Comparison of ENCODE assay signal across 13 mouse cellular contexts in genomic region chr7:34915555-34915954, GRCm38 (mm10).
"Had no signal": no experiment of that assay in that cellular context is flagged by ENCODE, and none has a peak within 500 bp of the region (broad histone marks: within the 10 kb centered on the region; RNA-seq: fewer than 3 reads in every experiment).

No protein-coding gene starts in this region.

- ATAC-seq: intestine, embryonic 15.5 days; liver, embryonic 12.5 days had no signal

- H3K27me3 ChIP-seq: intestine, embryonic 15.5 days; limb, embryonic 13.5 days had no signal

- H3K27ac ChIP-seq: hindbrain, embryonic 14.5 days; intestine, embryonic 15.5 days; limb, embryonic 13.5 days; liver, embryonic 12.5 days; macrophage; midbrain, embryonic 12.5 days; stomach, postnatal 0 days had no signal

- H3K9ac ChIP-seq: hindbrain, embryonic 14.5 days; intestine, embryonic 15.5 days; limb, embryonic 13.5 days; liver, embryonic 12.5 days; lung, embryonic 14.5 days; midbrain, embryonic 12.5 days had no signal

- H3K9me3 ChIP-seq: intestine, embryonic 15.5 days; limb, embryonic 13.5 days; liver, embryonic 12.5 days; megakaryocyte, embryonic 14.5 days; midbrain, embryonic 12.5 days had no signal

- H3K4me3 ChIP-seq: intestine, embryonic 15.5 days; limb, embryonic 13.5 days; liver, embryonic 12.5 days; megakaryocyte, embryonic 14.5 days; midbrain, embryonic 12.5 days had no signal

- H3K36me3 ChIP-seq: intestine, embryonic 15.5 days; limb, embryonic 13.5 days; liver, embryonic 12.5 days; midbrain, embryonic 12.5 days had no signal

- DNase-seq: left cerebral cortex, postnatal 4 days; lung, embryonic 14.5 days; lung, postnatal 14 days; right cerebral cortex, postnatal 25 days; thymus, postnatal 14 days had no signal

- H3K4me2 ChIP-seq: hindbrain, embryonic 14.5 days; intestine, embryonic 15.5 days; limb, embryonic 13.5 days; liver, embryonic 12.5 days; lung, embryonic 14.5 days; midbrain, embryonic 12.5 days had no signal
